Mouse (Mus musculus) stomach, postnatal 0 days (tissue): Measurements from ENCODE around the gene Pitpna.

Experiments used
- CTCF ChIP-seq: IDR thresholded peaks from 2 replicates; pipeline ENCODE4 v1.5.1; 2016; ENCODE audit warnings: antibody characterized with exemption, low read depth, mild to moderate bottlenecking, moderate library complexity
- EP300 ChIP-seq: optimal IDR thresholded peaks from 2 replicates; pipeline ENCODE3; 2016; ENCODE audit warnings: antibody characterized with exemption

DNA sequence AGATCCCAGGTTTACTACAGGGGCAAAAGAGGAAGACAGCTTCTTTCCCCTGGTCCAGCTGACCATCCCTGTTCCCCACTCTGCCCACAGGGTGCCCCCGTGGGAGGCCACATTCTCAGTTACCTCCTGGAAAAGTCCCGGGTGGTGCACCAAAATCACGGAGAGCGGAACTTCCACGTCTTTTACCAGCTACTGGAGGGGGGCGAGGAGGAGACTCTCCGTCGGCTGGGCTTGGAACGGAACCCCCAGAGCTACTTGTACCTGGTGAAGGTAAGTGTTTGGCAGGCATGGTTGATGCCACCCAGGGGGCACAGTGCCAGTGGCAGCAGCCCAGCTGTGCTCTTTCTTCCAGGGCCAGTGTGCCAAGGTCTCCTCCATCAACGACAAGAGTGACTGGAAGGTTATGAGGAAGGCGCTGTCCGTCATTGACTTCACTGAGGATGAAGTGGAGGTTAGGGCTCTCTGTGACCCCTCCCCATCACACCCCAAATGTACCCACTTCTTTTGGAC is 72.2 kb downstream of the Pitpna start:
- TF ChIP-seq CTCF: no peak
- TF ChIP-seq EP300: no peak
